Mouse (Mus musculus): ENCODE results near the gene Ehd3.
"Not testable (repeated sequence)": the region's sequence is repeated elsewhere in the genome, so short reads cannot be mapped to it uniquely, and the experiment has no call there.

The Ehd3 gene

GRCm38 (mm10) chr17:73839876-73840275, 35.9 kb downstream of the Ehd3 start:
- not testable (repeated sequence) for H3K27me3 ChIP-seq (ENCODE audit: control insufficient read depth, insufficient read depth, low read length, poor library complexity, severe bottlenecking); DNase-seq (ENCODE audit: low read depth, low spot score); H3K36me3 ChIP-seq (ENCODE audit: control insufficient read depth, insufficient read depth, low read length, poor library complexity, severe bottlenecking)

- Histone ChIP-seq H3K27me3 (ENCODE audit: control insufficient read depth, insufficient read depth, low read length, poor library complexity, severe bottlenecking) (no peaks in the 10 kb centered on the region), H3K36me3 (ENCODE audit: control insufficient read depth, insufficient read depth, low read length, poor library complexity, severe bottlenecking) (no peaks in the 10 kb centered on the region)
- no peak for DNase-seq (ENCODE audit: low read depth, low spot score)
These were observed 39.0 kb downstream of the Ehd3 start for GRCm38 (mm10) chr17:73842963-73843362.

- H3K36me3 ChIP-seq (ENCODE audit: control insufficient read depth, insufficient read depth, low read length, poor library complexity, severe bottlenecking), result no peaks in the 10 kb centered on the region
- H3K27me3 ChIP-seq (ENCODE audit: control insufficient read depth, insufficient read depth, low read length, poor library complexity, severe bottlenecking), result no peaks in the 10 kb centered on the region
- DNase-seq (ENCODE audit: low read depth, low spot score), result no peak
These were observed 41.7 kb downstream of the Ehd3 start for GRCm38 (mm10) chr17:73845632-73846031.

DNA sequence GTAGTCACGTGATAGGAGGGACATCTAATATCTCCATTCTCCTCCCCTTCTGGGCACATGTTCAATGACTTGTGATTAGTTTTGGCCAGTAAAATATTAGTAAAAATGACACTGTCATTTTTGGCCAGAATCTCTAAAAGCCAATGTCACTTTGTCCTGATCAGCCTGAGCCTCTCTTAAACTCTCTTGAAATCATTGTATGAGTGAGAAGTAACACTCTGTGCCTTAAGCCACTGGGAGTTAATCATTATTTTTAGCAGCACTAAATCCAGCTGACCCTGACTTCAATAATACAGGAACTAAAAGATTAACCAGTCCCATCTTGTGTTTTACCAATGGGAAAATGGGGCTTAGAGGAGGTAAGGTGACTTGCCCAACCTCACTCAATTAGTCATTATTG, 43.5 kb downstream of the Ehd3 start:
- H3K27me3 ChIP-seq (ENCODE audit: control insufficient read depth, insufficient read depth, low read length, poor library complexity, severe bottlenecking), result no peaks in the 10 kb centered on the region
- H3K36me3 ChIP-seq (ENCODE audit: control insufficient read depth, insufficient read depth, low read length, poor library complexity, severe bottlenecking), result no peaks in the 10 kb centered on the region
- DNase-seq (ENCODE audit: low read depth, low spot score), result no peak

- DNase-seq (ENCODE audit: low read depth, low spot score), result no peak
- Histone ChIP-seq H3K27me3 (ENCODE audit: control insufficient read depth, insufficient read depth, low read length, poor library complexity, severe bottlenecking) (no peaks in the 10 kb centered on the region), H3K36me3 (ENCODE audit: control insufficient read depth, insufficient read depth, low read length, poor library complexity, severe bottlenecking) (no peaks in the 10 kb centered on the region)
These were observed 49.1 kb downstream of the Ehd3 start for GRCm38 (mm10) chr17:73853041-73853440.

GRCm38 (mm10) chr17:73853717-73854116, 49.8 kb downstream of the Ehd3 start:
- Histone ChIP-seq H3K36me3 (ENCODE audit: control insufficient read depth, insufficient read depth, low read length, poor library complexity, severe bottlenecking) (no peaks in the 10 kb centered on the region), H3K27me3 (ENCODE audit: control insufficient read depth, insufficient read depth, low read length, poor library complexity, severe bottlenecking) (no peaks in the 10 kb centered on the region)
- DNase-seq (ENCODE audit: low read depth, low spot score), result no peak

DNA sequence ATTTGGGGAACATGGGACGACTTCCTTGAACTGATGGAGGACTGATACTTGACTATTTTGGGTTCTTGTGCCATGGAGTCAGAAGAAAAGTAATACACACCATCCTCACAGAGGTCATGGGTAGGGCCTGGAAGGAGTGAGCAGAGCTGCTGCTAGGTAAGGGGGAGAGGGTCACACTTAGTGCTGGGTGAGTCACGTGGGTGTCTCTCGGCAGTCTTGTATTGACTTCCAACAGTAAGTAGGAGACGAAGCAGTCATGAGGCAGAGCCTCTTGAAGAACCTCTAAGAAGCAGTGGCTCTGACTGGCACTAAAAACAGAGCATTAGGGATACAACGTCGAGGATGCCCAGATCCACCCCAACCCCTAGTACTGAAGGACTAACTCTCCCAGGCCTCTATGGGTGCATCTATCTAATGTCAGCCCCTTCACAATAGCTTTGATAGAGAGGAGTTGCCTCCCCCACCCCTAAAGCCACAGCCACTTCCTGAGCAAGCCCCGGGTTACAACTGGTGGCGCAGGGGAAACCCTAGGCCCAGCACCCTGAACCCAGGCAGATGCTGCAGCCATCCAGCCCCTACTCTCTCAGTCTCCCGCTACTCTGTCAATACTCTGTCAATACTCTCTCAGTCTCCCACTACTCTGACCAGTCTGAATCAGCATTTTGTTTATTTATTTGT, 65.2 kb downstream of the Ehd3 start:
- no peak for DNase-seq (ENCODE audit: low read depth, low spot score)
- H3K36me3 ChIP-seq (ENCODE audit: control insufficient read depth, insufficient read depth, low read length, poor library complexity, severe bottlenecking), result no peaks in the 10 kb centered on the region
- H3K27me3 ChIP-seq (ENCODE audit: control insufficient read depth, insufficient read depth, low read length, poor library complexity, severe bottlenecking), result no peaks in the 10 kb centered on the region

- no peak for DNase-seq (ENCODE audit: low read depth, low spot score)
- Histone ChIP-seq H3K27me3 (ENCODE audit: control insufficient read depth, insufficient read depth, low read length, poor library complexity, severe bottlenecking) (no peaks in the 10 kb centered on the region), H3K36me3 (ENCODE audit: control insufficient read depth, insufficient read depth, low read length, poor library complexity, severe bottlenecking) (no peaks in the 10 kb centered on the region)
These were observed 67.1 kb downstream of the Ehd3 start for GRCm38 (mm10) chr17:73870956-73871605.

DNA sequence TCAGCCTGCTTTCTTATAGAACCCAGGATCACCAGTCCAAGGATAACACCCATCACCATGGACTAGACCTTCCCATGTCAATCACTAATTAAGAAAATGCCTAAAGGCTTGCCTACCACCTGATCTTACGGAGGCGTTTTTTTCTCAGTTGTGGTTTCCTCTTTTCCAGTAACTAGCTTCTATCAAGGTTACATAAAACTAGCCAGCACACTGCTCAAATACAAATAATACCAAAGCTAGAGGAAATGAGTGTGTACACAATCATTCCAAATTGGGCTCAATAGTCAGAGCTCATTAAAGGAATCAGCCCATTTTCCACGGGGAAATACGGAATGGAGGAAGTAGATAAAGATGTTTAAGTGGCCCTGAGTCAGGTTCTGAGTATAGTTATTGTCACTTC, 71.3 kb downstream of the Ehd3 start:
- H3K27me3 ChIP-seq (ENCODE audit: control insufficient read depth, insufficient read depth, low read length, poor library complexity, severe bottlenecking), result no peaks in the 10 kb centered on the region
- no peak for DNase-seq (ENCODE audit: low read depth, low spot score)
- no peaks in the 10 kb centered on the region for H3K36me3 ChIP-seq (ENCODE audit: control insufficient read depth, insufficient read depth, low read length, poor library complexity, severe bottlenecking)

- Histone ChIP-seq H3K36me3 (ENCODE audit: control insufficient read depth, insufficient read depth, low read length, poor library complexity, severe bottlenecking) (no peaks in the 10 kb centered on the region), H3K27me3 (ENCODE audit: control insufficient read depth, insufficient read depth, low read length, poor library complexity, severe bottlenecking) (no peaks in the 10 kb centered on the region)
- DNase-seq (ENCODE audit: low read depth, low spot score), result no peak
These were observed 71.7 kb downstream of the Ehd3 start for GRCm38 (mm10) chr17:73875674-73876073.

- no peaks in the 10 kb centered on the region for H3K27me3 ChIP-seq (ENCODE audit: control insufficient read depth, insufficient read depth, low read length, poor library complexity, severe bottlenecking)
- DNase-seq (ENCODE audit: low read depth, low spot score), result no peak
These were observed 75.5 kb downstream of the Ehd3 start for GRCm38 (mm10) chr17:73879262-73879916.

GRCm38 (mm10) chr17:73880286-73880685, 76.4 kb downstream of the Ehd3 start:
- H3K27me3 ChIP-seq (ENCODE audit: control insufficient read depth, insufficient read depth, low read length, poor library complexity, severe bottlenecking), result no peaks in the 10 kb centered on the region
- DNase-seq (ENCODE audit: low read depth, low spot score), result no peak
- H3K36me3 ChIP-seq (ENCODE audit: control insufficient read depth, insufficient read depth, low read length, poor library complexity, severe bottlenecking), result no peaks in the 10 kb centered on the region

More at GRCm38 (mm10) chr17:73879262-73879916, 75.5 kb downstream of the Ehd3 start:
- H3K36me3 ChIP-seq (ENCODE audit: control insufficient read depth, insufficient read depth, low read length, poor library complexity, severe bottlenecking), result no peaks in the 10 kb centered on the region

GRCm38 (mm10) chr17:73881295-73881694, 77.4 kb downstream of the Ehd3 start:
- H3K27me3 ChIP-seq (ENCODE audit: control insufficient read depth, insufficient read depth, low read length, poor library complexity, severe bottlenecking), result no peaks in the 10 kb centered on the region
- no peak for DNase-seq (ENCODE audit: low read depth, low spot score)
- H3K36me3 ChIP-seq (ENCODE audit: control insufficient read depth, insufficient read depth, low read length, poor library complexity, severe bottlenecking), result no peaks in the 10 kb centered on the region
